Mouse (Mus musculus) stomach, postnatal 0 days (tissue): Measurements from ENCODE around the gene Asb6. TPM values are rescaled to one million over a fixed set of nuclear protein-coding genes. Genes with fewer than 3 reads are reported as not detected.

Experiments
- ATAC-seq: fragments of 200-750 bp; cut with Nextera tagmentation; 2 replicates; pipeline ENCODE4 v1.8.0; 2017; ENCODE audit not compliant: low FRiP score, low TSS enrichment
- DNase-seq: peaks from one replicate; pipeline ENCODE4 v3.0.0-alpha.2; 2016; ENCODE audit warnings: low spot score
- H3K27ac ChIP-seq: fragments of 300-500 bp; sonication (generic); replicated peaks from 2 replicates; pipeline ENCODE4 v1.5.1; 2014; ENCODE audit warnings: mild to moderate bottlenecking, control low read depth
- H3K27me3 ChIP-seq: fragments of 300-500 bp; sonication (generic); 2 replicates; pipeline ENCODE4 v1.6.1; 2014; ENCODE audit warnings: low read length; ENCODE audit not compliant: control insufficient read depth, insufficient read depth
- H3K36me3 ChIP-seq: fragments of 300-500 bp; sonication (generic); 2 replicates; pipeline ENCODE4 v1.6.1; 2014; ENCODE audit warnings: low read length, mixed read lengths; ENCODE audit not compliant: control insufficient read depth, insufficient read depth
- H3K4me1 ChIP-seq: fragments of 300-500 bp; sonication (generic); replicated peaks from 2 replicates; pipeline ENCODE4 v1.6.1; 2014; ENCODE audit warnings: antibody characterized with exemption; ENCODE audit not compliant: control insufficient read depth, insufficient read depth
- H3K4me2 ChIP-seq: fragments of 300-500 bp; sonication (generic); replicated peaks from 2 replicates; pipeline ENCODE4 v1.6.1; 2014; ENCODE audit warnings: low read depth, mild to moderate bottlenecking, control low read depth, moderate library complexity
- H3K4me3 ChIP-seq: fragments of 300-500 bp; sonication (generic); 2 replicates; pipeline ENCODE4 v1.5.1; 2014; ENCODE audit warnings: low read depth, low read length, control low read depth
- H3K9ac ChIP-seq: fragments of 300-500 bp; sonication (generic); 2 replicates; pipeline ENCODE4 v1.6.1; 2014; ENCODE audit warnings: mild to moderate bottlenecking, low read length, control low read depth, mixed read lengths
- H3K9me3 ChIP-seq: fragments of 300-500 bp; sonication (generic); 2 replicates; pipeline ENCODE4 v1.6.1; 2016; ENCODE audit warnings: low read length; ENCODE audit not compliant: control insufficient read depth
- CTCF ChIP-seq: IDR thresholded peaks from 2 replicates; pipeline ENCODE4 v1.5.1; 2016; ENCODE audit warnings: antibody characterized with exemption, low read depth, mild to moderate bottlenecking, moderate library complexity
- EP300 ChIP-seq: optimal IDR thresholded peaks from 2 replicates; pipeline ENCODE3; 2016; ENCODE audit warnings: antibody characterized with exemption
- WGBS: fragments of 180-500 bp; shearing (Covaris S2); extraction: QIAGEN DNeasy Blood & Tissue Kit; methylation state at CpG from one replicate; pipeline ENCODE4 v1.1.7; 2014; 5-methylcytosine and 5-hydroxymethylcytosine counted together
- polyA plus RNA-seq: library from polyadenylated mRNA; unstranded; fragments of >200 nt; fragmentation: Nextera tagmentation; extraction: Ambion mirVana; gene quantifications from 2 replicates; pipeline ENCODE4 v1.2.1, GENCODE M21; 2015

The Asb6 gene
- polyA plus RNA-seq: 17.2 and 19.6 TPM in 2 replicates

DNA sequence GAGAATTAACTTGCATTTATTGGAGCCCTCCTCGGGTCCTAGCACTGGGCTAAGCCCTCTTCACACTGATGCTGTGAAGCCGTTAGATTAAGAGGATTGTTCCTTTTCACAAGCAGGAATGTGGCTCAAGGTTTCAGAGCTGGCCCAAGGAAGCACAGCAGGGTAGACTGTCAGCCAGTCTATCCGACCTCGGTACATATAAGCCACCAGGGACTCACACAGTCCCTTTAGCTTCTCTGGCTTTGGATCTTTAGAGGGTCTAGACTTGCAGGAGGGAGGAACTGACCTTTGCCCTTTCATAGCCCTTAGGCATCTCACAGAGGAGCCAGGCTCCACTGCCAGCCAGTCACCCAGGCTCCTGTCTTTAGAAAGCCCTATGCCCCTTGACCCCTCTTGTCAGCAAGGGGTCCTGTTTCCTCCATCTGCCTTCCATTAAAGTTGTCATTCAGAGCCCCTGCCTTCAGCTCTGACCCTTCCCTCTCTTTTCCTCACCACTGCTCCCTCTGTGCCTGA is at the start of gene Asb6:
Gene Asb6, minus strand, starts transcription at position 51 of the 513 bp plus-strand sequence.
- H3K4me2 ChIP-seq: no peak within 1 kb of the TSS
- 37% methylated on average over 4 of the region's 4 CpGs for WGBS
- no peaks in the 10 kb centered on the region for H3K9me3 ChIP-seq
- H3K27me3 ChIP-seq: no peaks in the 10 kb centered on the region
- peaks cover 5% of the 10 kb centered on the region; the same call in 1 of the 2 replicates for H3K36me3 ChIP-seq
- H3K4me3 ChIP-seq: no peak within 1 kb of the TSS
- no peak within 1 kb of the TSS for H3K9ac ChIP-seq
- no peak within 1 kb of the TSS for H3K27ac ChIP-seq
- ATAC-seq (no peak), DNase-seq (no peak)
- TF ChIP-seq CTCF (no peak), EP300 (no peak)
- peaks cover 5% of the 10 kb centered on the region; the same call in 1 of the 2 replicates for H3K4me1 ChIP-seq

- Histone ChIP-seq H3K27ac (no peak overlapping the region), H3K4me3 (no peak overlapping the region), H3K4me1 (no peaks in the 10 kb centered on the region), H3K36me3 (no peaks in the 10 kb centered on the region), H3K4me2 (no peak overlapping the region), H3K9me3 (no peaks in the 10 kb centered on the region), H3K9ac (no peak overlapping the region), H3K27me3 (no peaks in the 10 kb centered on the region)
- 89% methylated on average over 15 of the region's 15 CpGs for WGBS
- DNase-seq: no peak
- TF ChIP-seq CTCF: no peak
- no peak for TF ChIP-seq EP300
- ATAC-seq: no peak
These were observed 49.3 kb upstream of the Asb6 start for GRCm38 (mm10) chr2:30879481-30879880.

GRCm38 (mm10) chr2:30875621-30876432 is 45.7 kb upstream of the Asb6 start:
- H3K9ac ChIP-seq: no peak overlapping the region
- H3K4me3 ChIP-seq: no peak overlapping the region
- no peak; the same call in 1 of the 2 replicates for ATAC-seq
- 57% methylated on average over 11 of the region's 11 CpGs for WGBS
- no peak overlapping the region for H3K4me2 ChIP-seq
- H3K4me1 ChIP-seq: no peaks in the 10 kb centered on the region
- H3K36me3 ChIP-seq: no peaks in the 10 kb centered on the region
- H3K9me3 ChIP-seq: no peaks in the 10 kb centered on the region
- DNase-seq: no peak
- TF ChIP-seq CTCF (no peak), EP300 (no peak)
- H3K27ac ChIP-seq: no peak overlapping the region
- no peaks in the 10 kb centered on the region for H3K27me3 ChIP-seq

DNA sequence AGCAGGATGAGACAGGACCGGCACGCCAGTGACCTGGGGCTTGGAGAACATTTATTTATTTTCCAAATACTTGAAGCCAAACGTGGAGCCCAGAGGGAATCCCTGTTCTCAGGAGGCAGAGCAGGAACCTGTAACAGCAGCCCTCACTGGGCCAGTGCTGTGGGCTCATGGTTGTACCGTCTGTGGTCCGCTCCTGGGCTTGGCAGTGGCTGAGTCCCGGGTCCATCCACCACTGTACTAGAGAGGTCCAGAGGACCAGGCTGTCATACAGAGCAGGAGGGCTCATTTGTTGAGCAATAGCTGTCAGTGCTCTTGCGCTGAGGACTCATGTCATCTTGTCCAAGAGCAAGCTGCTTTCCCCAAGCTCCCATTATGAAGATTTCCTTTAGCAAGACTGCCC is 45.0 kb upstream of the Asb6 start:
- H3K4me2 ChIP-seq: no peak overlapping the region
- TF ChIP-seq EP300 (no peak), CTCF (no peak)

GRCm38 (mm10) chr2:30874445-30874844 is 44.3 kb upstream of the Asb6 start:
- DNase-seq: no peak
- WGBS: 43% methylated on average over 10 of the region's 10 CpGs

More for the DNA sequence above, 45.0 kb upstream of the Asb6 start:
- H3K27ac ChIP-seq: no peak overlapping the region
- H3K9ac ChIP-seq: no peak overlapping the region
- H3K4me3 ChIP-seq: no peak overlapping the region
- H3K27me3 ChIP-seq: no peaks in the 10 kb centered on the region
- no peaks in the 10 kb centered on the region for H3K36me3 ChIP-seq
- ATAC-seq: no peak
- no peaks in the 10 kb centered on the region for H3K4me1 ChIP-seq
- WGBS: 77% methylated on average over 7 of the region's 7 CpGs
- DNase-seq: no peak
- H3K9me3 ChIP-seq: no peaks in the 10 kb centered on the region

GRCm38 (mm10) chr2:30872669-30873068 is 42.5 kb upstream of the Asb6 start:
- TF ChIP-seq CTCF: no peak
- TF ChIP-seq EP300: no peak
- no peaks in the 10 kb centered on the region for H3K36me3 ChIP-seq
- no peaks in the 10 kb centered on the region for H3K27me3 ChIP-seq
- H3K9me3 ChIP-seq: no peaks in the 10 kb centered on the region
- no peak for ATAC-seq
- no peak for DNase-seq
- H3K27ac ChIP-seq: no peak overlapping the region
- no peak overlapping the region for H3K4me2 ChIP-seq
- WGBS: 72% methylated on average over 6 of the region's 6 CpGs
- H3K9ac ChIP-seq: no peak overlapping the region
- no peak overlapping the region for H3K4me3 ChIP-seq
- no peaks in the 10 kb centered on the region for H3K4me1 ChIP-seq

More at GRCm38 (mm10) chr2:30874445-30874844, 44.3 kb upstream of the Asb6 start:
- H3K9ac ChIP-seq: no peak overlapping the region
- H3K36me3 ChIP-seq: no peaks in the 10 kb centered on the region
- no peak for TF ChIP-seq CTCF
- no peak for TF ChIP-seq EP300
- no peaks in the 10 kb centered on the region for H3K27me3 ChIP-seq
- ATAC-seq: no peak
- H3K27ac ChIP-seq: no peak overlapping the region
- no peak overlapping the region for H3K4me3 ChIP-seq
- no peak overlapping the region for H3K4me2 ChIP-seq
- no peaks in the 10 kb centered on the region for H3K9me3 ChIP-seq
- no peaks in the 10 kb centered on the region for H3K4me1 ChIP-seq
